Mouse (Mus musculus) cortical plate, adult 2 months (tissue): Measurements from ENCODE around the gene Apba3.

Experiments used
- CTCF ChIP-seq: fragments of 200-500 bp; IDR thresholded peaks from 2 replicates; pipeline ENCODE4 v1.5.1; 2011; ENCODE audit warnings: mild to moderate bottlenecking, control low read depth, low read length; ENCODE audit not compliant: insufficient read depth; ENCODE audit errors: extremely low read depth
- POLR2A ChIP-seq: fragments of 200-500 bp; IDR thresholded peaks from 2 replicates; pipeline ENCODE4 v1.6.1; 2011; ENCODE audit warnings: mild to moderate bottlenecking, low read length, control low read depth; ENCODE audit not compliant: insufficient read depth; ENCODE audit errors: extremely low read depth

- TF ChIP-seq CTCF (no peak), POLR2A (no peak)
Observed at GRCm38 (mm10) chr10:81306173-81306668, 39.5 kb downstream of the Apba3 start.
